Mouse (Mus musculus): ENCODE measurements around the gene 9530053A07Rik. TPM values are rescaled to one million over a fixed set of nuclear protein-coding genes. Genes with fewer than 3 reads are reported as not detected.

Gene 9530053A07Rik
- polyA plus RNA-seq, 1 experiment: 0.63 TPM

DNA sequence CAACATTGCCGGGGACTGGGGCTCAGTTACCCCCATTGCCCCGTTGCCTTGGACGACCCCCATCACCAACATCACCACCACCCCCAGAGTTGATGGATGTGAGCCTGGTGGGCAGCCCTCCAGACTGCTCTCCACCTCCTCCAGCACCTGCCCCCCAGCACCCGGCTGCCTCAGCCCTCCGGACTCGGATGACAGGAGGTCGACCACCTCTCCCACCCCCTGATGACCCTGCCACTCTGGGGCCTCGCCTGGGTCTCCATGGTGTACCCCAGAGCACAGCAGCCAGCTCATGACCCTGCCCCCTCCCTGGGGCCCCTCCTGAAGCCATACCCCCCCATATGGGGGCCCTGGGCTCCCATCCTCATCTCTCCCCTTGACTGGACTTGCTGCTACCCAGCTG is 57.4 kb downstream of the 9530053A07Rik start:
- TF ChIP-seq CTCF (IDR thresholded peaks at IDR 0.05; ENCODE audit: insufficient read depth, low read length): no peak
- no peaks in the 10 kb centered on the region for H3K4me1 ChIP-seq (ENCODE audit: control insufficient read depth, insufficient read depth, low read length)
- no peak overlapping the region for H3K4me3 ChIP-seq (replicated peaks; ENCODE audit: extremely low read depth, low read depth, low read length)
- no peak for DNase-seq
- 85% methylated on average over 8 of the region's 8 CpGs for WGBS

DNA sequence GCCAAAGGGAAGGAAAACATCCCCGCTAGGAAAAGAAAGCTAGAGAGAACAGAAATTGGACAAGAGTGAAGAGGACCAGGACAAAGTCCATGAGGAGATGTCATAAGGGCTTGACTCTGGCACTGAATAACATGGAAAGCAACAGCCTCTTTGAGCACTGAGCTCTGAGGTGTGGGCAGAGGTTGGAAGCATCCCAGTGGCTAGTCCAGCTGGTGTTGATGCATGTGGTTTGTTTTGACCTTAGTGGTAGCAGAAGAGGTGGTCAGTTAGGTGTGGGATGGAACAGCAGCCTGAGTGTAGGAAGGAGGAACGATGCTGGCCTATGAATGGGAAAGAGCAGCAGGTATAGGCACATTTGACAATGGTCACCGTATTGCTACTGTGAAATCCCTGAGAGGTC is 62.2 kb downstream of the 9530053A07Rik start:
- Histone ChIP-seq H3K4me3 (replicated peaks; ENCODE audit: extremely low read depth, low read depth, low read length) (no peak overlapping the region), H3K4me1 (ENCODE audit: control insufficient read depth, insufficient read depth, low read length) (no peaks in the 10 kb centered on the region)
- 91% methylated on average over 3 of the region's 3 CpGs for WGBS
- no peak for DNase-seq
- TF ChIP-seq POLR2A (IDR thresholded peaks at IDR 0.05; ENCODE audit: borderline replicate concordance, extremely low read depth, low read depth, low read length) (no peak), CTCF (IDR thresholded peaks at IDR 0.05; ENCODE audit: insufficient read depth, low read length) (no peak)

DNA sequence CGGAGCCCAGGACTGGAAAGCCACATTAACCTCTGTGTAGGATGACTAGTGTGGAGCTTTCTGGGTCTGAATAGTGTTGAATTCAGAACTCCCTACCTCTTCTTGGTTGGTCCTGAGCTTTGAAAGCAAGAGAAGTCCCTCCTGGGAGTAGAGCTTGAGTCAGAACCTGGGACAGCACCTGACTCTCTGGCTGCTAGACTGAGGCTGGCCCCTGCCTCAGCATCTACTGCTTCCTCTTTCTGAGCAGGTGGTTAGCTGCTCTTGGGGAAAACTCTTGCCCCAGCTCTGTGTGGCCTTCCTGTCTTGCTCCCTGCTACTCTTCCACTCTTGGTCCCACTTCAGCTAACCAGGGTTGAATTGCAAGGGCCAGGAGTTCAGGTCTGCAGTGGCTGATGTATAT is 62.6 kb downstream of the 9530053A07Rik start:
- 96% methylated on average over 1 of the region's 1 CpGs for WGBS
- H3K4me3 ChIP-seq (replicated peaks; ENCODE audit: extremely low read depth, low read depth, low read length): no peak overlapping the region
- no peak for DNase-seq
- H3K4me1 ChIP-seq (ENCODE audit: control insufficient read depth, insufficient read depth, low read length): no peaks in the 10 kb centered on the region
- TF ChIP-seq POLR2A (IDR thresholded peaks at IDR 0.05; ENCODE audit: borderline replicate concordance, extremely low read depth, low read depth, low read length) (no peak), CTCF (IDR thresholded peaks at IDR 0.05; ENCODE audit: insufficient read depth, low read length) (no peak)

DNA sequence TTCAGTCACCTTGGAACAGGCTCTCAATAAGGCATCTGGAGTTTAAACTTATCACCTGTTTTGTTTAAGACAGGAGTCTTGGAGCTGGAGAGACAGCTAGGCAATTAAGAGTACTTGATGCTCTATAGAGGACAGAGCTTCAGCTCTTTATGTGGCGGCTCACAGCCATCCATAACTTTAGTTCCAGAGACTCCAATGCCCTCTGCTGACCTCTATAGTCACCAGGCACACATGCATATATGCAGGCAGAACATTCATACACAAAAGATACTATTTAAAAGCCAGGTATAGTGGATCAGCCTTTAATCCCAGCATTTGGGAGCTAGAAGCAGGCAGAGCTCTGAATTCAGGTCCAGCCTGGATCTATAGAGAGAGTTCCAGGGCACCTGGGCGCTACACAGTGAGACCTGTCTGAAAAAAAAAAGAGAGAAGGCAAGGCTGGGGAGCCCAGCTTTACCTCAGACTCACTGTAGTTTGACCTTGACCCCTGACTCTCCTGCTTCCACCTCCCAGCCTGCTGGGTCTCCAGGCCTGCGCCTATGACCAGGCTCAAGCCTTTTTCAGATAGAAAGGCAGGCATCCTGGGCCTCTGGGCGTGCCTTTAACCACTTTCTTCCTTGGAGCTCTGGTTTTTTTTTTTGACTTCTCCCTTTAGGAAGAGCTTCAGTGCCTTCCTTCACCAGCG is 66.3 kb downstream of the 9530053A07Rik start:
- Histone ChIP-seq H3K4me3 (replicated peaks; ENCODE audit: extremely low read depth, low read depth, low read length) (no peak overlapping the region), H3K4me1 (ENCODE audit: control insufficient read depth, insufficient read depth, low read length) (no peaks in the 10 kb centered on the region)
- 84% methylated on average over 5 of the region's 5 CpGs for WGBS
- TF ChIP-seq CTCF (IDR thresholded peaks at IDR 0.05; ENCODE audit: insufficient read depth, low read length) (no peak), POLR2A (IDR thresholded peaks at IDR 0.05; ENCODE audit: borderline replicate concordance, extremely low read depth, low read depth, low read length) (no peak)
- DNase-seq: no peak

DNA sequence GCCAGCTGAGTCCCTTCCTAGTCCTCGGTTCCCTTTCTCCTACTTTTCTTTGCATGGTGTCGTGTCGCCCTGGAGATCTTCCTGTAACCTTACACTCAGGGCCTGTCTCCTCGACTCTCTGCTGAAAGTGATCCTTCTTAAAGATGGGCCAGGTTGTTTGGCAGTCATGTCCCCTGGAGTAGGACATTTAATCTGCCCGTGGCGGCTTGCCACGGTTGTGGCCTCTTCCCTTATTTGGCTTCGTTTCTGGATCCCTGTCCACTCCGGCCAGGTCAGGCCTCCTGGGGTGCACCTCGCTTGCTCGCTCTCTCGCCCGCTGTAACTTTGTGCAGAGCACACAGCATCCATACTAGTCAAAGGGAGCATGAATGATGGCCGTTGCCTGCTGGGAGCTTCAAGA is 67.3 kb downstream of the 9530053A07Rik start:
- 73% methylated on average over 14 of the region's 14 CpGs for WGBS
- DNase-seq: no peak
- TF ChIP-seq CTCF (IDR thresholded peaks at IDR 0.05; ENCODE audit: insufficient read depth, low read length) (no peak), POLR2A (IDR thresholded peaks at IDR 0.05; ENCODE audit: borderline replicate concordance, extremely low read depth, low read depth, low read length) (no peak)

DNA sequence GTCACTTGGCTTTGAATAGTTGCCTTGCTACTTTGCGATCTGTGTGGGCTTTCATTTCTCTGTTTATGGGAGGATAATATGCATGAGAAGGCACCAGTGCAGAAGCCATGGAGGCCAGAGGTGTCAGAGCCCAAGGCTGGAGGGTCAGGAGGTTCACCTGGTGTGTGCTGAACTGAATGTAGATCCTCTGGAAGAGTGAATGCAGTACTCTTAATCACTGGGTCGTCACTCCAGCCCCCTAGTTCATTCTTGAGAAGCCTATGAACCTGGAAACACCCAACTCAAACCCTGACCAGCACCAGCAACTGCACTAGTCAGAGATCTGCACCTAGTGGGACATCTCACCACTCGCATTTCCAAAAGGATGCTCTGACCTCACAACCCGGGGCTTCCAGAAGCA is 69.8 kb downstream of the 9530053A07Rik start:
- no peak overlapping the region for H3K4me3 ChIP-seq (replicated peaks; ENCODE audit: extremely low read depth, low read depth, low read length)
- DNase-seq: no peak
- no peaks in the 10 kb centered on the region for H3K4me1 ChIP-seq (ENCODE audit: control insufficient read depth, insufficient read depth, low read length)
- WGBS: 66% methylated on average over 4 of the region's 4 CpGs
- TF ChIP-seq POLR2A (IDR thresholded peaks at IDR 0.05; ENCODE audit: borderline replicate concordance, extremely low read depth, low read depth, low read length) (no peak), CTCF (IDR thresholded peaks at IDR 0.05; ENCODE audit: insufficient read depth, low read length) (no peak)

More for the DNA sequence above, 67.3 kb downstream of the 9530053A07Rik start:
- Histone ChIP-seq H3K4me3 (replicated peaks; ENCODE audit: extremely low read depth, low read depth, low read length) (no peak overlapping the region), H3K4me1 (ENCODE audit: control insufficient read depth, insufficient read depth, low read length) (no peaks in the 10 kb centered on the region)

DNA sequence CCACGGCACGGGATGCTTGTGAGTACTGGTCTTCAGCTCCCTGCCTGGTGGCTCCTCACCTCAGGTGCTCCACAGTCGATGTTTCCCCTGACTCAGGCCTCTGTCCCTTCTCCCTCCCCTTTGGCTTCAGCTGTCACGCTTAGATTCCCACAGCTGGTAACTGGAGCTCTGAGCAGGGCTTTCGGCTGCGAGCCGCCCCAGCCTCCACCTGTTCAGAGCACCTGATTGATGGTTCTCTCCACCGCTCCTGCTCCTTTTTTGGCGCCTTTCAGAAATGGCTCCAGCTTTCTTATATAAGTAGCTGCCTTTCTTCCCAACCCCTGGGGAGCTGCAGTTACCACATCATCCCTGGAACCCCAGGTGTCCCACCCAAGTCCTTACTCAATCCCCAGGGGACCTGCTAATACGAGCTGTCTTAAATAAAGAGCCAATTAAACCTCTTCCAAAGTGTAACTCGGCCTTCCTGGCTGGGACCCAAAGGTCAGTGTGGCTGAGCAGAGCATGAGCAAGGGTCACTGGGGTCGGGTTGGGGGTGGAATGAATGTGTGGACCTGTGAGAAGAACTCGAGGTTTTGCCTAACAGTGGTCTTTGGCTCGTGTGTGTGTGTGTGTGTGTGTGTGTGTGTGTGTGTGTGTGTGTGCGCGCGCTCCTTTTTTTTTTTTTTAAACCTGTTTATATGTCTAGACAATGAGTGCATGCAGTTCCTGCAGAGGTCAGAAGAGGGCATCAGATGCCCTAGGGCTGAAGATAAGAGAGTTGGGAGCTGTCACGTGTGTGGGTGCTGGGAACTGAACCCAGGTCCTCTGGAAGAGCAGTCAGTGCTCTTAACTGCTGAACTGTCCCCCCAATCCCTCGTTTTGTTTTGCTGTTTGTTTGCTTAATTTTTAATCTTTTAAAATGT is 74.2 kb downstream of the 9530053A07Rik start:
- 52% methylated on average over 19 of the region's 19 CpGs for WGBS
- TF ChIP-seq CTCF (IDR thresholded peaks at IDR 0.05; ENCODE audit: insufficient read depth, low read length) (no peak), POLR2A (IDR thresholded peaks at IDR 0.05; ENCODE audit: borderline replicate concordance, extremely low read depth, low read depth, low read length) (no peak)
- H3K4me3 ChIP-seq (replicated peaks; ENCODE audit: extremely low read depth, low read depth, low read length): no peak overlapping the region
- DNase-seq: no peak
- no peaks in the 10 kb centered on the region for H3K4me1 ChIP-seq (ENCODE audit: control insufficient read depth, insufficient read depth, low read length)

DNA sequence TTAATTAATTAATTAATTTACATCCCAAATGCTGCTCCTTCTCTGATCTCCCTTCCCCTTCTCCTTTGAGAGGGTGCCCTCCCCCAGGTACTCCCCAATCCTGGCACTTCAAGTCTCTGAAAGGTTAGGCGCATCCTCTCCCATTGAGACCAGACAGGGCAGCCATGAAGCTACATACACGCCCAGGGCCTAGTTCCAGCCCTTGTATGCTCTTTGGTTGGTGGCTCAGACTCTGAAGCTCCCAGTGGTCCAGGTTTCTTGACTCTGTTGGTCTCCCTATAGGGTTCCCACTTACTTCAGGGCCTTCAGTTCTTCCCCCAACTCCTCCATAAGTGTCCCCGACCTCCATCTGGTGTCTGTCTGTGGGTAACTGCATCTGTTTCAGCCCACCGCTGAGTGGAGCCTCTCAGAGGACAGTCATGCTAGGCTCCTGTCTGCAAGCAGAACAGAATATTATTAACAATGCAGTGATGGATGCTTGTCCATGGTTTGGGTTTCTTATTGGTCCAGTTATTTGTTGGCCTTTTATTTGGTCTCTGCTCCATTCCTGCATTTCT is 76.9 kb downstream of the 9530053A07Rik start:
- H3K4me3 ChIP-seq (replicated peaks; ENCODE audit: extremely low read depth, low read depth, low read length): no peak overlapping the region
- no peak for DNase-seq
- H3K4me1 ChIP-seq (ENCODE audit: control insufficient read depth, insufficient read depth, low read length): no peaks in the 10 kb centered on the region
- 63% methylated on average over 4 of the region's 4 CpGs for WGBS
- no peak for TF ChIP-seq POLR2A (IDR thresholded peaks at IDR 0.05; ENCODE audit: borderline replicate concordance, extremely low read depth, low read depth, low read length)
- TF ChIP-seq CTCF (IDR thresholded peaks at IDR 0.05; ENCODE audit: insufficient read depth, low read length): no peak

DNA sequence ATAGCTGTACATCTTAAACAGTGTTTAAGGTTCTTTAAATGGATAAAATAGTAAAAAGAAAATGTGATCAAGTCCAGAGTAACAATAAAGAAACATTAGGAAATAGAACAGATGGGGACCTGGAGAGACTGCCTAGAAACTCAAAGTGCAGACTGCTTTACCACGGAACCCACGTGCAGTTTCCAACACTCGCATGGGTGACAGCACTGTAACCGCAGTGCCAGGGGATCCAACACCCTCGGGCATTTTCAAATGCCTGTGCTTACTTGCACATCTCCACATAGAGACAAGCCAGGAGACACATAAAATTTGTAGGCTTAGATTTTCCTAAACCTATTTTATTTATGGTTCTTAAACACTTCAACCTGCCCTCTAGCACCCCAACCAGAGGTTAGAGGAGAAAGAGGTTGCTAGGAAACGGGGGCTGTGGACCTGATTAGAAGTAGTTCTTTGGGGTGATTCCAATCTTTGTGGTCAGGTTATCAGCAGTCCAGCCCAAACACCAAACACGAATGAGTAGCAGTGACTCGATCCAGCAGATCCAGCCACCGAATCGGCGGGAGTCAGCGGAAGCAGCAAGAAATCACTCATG is 79.2 kb downstream of the 9530053A07Rik start:
- 34% methylated on average over 12 of the region's 12 CpGs for WGBS
- DNase-seq: no peak
- TF ChIP-seq CTCF (IDR thresholded peaks at IDR 0.05; ENCODE audit: insufficient read depth, low read length) (no peak), POLR2A (IDR thresholded peaks at IDR 0.05; ENCODE audit: borderline replicate concordance, extremely low read depth, low read depth, low read length) (no peak)
- Histone ChIP-seq H3K4me3 (replicated peaks; ENCODE audit: extremely low read depth, low read depth, low read length) (peak overlapping the region; percentile 17), H3K4me1 (ENCODE audit: control insufficient read depth, insufficient read depth, low read length) (no peaks in the 10 kb centered on the region)

Measured in lung, adult 2 months (tissue).